Mouse (Mus musculus): ENCODE data around the gene Sgms1.
A peak's percentile ranks its signal among the peaks of the same experiment; 100 is the strongest.

The Sgms1 gene

GRCm38 (mm10) chr19:32179978-32180413, 209.5 kb downstream of the Sgms1 start:
- no peak for DNase-seq (ENCODE audit: low spot score in 2 of 2)

GRCm38 (mm10) chr19:32179514-32179913, 210.0 kb downstream of the Sgms1 start:
- DNase-seq (ENCODE audit: low spot score in 2 of 2), result no peak

- DNase-seq (ENCODE audit: low spot score in 2 of 2), result no peak
These were observed 211.4 kb downstream of the Sgms1 start for GRCm38 (mm10) chr19:32178161-32178560.

GRCm38 (mm10) chr19:32176458-32176857, 213.1 kb downstream of the Sgms1 start:
- DNase-seq (ENCODE audit: low spot score in 2 of 2), result no peak

GRCm38 (mm10) chr19:32175991-32176390, 213.5 kb downstream of the Sgms1 start:
- DNase-seq (ENCODE audit: low spot score in 2 of 2), result no peak

GRCm38 (mm10) chr19:32175013-32175412, 214.5 kb downstream of the Sgms1 start:
- no peak for DNase-seq (ENCODE audit: low spot score in 2 of 2)

GRCm38 (mm10) chr19:32174561-32174960, 215.0 kb downstream of the Sgms1 start:
- no peak for DNase-seq (ENCODE audit: low spot score in 2 of 2)

- DNase-seq (ENCODE audit: low spot score in 2 of 2), result no peak
These were observed 215.9 kb downstream of the Sgms1 start for GRCm38 (mm10) chr19:32173522-32174184.

- no peak for DNase-seq (ENCODE audit: low spot score in 2 of 2)
These were observed 217.0 kb downstream of the Sgms1 start for GRCm38 (mm10) chr19:32172511-32172981.

GRCm38 (mm10) chr19:32171981-32172380, 217.5 kb downstream of the Sgms1 start:
- DNase-seq (ENCODE audit: low spot score in 2 of 2), result no peak

GRCm38 (mm10) chr19:32169634-32170540, 219.6 kb downstream of the Sgms1 start:
- DNase-seq (ENCODE audit: low spot score in 2 of 2), result peak; percentile 60 to 76

GRCm38 (mm10) chr19:32168031-32168430, 221.5 kb downstream of the Sgms1 start:
- no peak for DNase-seq (ENCODE audit: low spot score in 2 of 2)

- no peak for DNase-seq (ENCODE audit: low spot score in 2 of 2)
These were observed 222.5 kb downstream of the Sgms1 start for GRCm38 (mm10) chr19:32166823-32167605.

- no peak for DNase-seq (ENCODE audit: low spot score in 2 of 2)
These were observed 223.8 kb downstream of the Sgms1 start for GRCm38 (mm10) chr19:32165711-32166110.

GRCm38 (mm10) chr19:32164128-32164527, 225.4 kb downstream of the Sgms1 start:
- DNase-seq (ENCODE audit: low spot score in 2 of 2), result no peak

- no peak for DNase-seq (ENCODE audit: low spot score in 2 of 2)
These were observed 229.6 kb downstream of the Sgms1 start for GRCm38 (mm10) chr19:32159944-32160343.

- no peak for DNase-seq (ENCODE audit: low spot score in 2 of 2)
These were observed 230.3 kb downstream of the Sgms1 start for GRCm38 (mm10) chr19:32159168-32159567.

GRCm38 (mm10) chr19:32157045-32157444, 232.5 kb downstream of the Sgms1 start:
- DNase-seq (ENCODE audit: low spot score in 2 of 2), result no peak

- no peak for DNase-seq (ENCODE audit: low spot score in 2 of 2)
These were observed 237.0 kb downstream of the Sgms1 start for GRCm38 (mm10) chr19:32152529-32152928.

GRCm38 (mm10) chr19:32148710-32149109, 240.8 kb downstream of the Sgms1 start:
- no peak for DNase-seq (ENCODE audit: low spot score in 2 of 2)

- no peak for DNase-seq (ENCODE audit: low spot score in 2 of 2)
These were observed 247.1 kb downstream of the Sgms1 start for GRCm38 (mm10) chr19:32142383-32142782.
